Mouse (Mus musculus) intestine, postnatal 0 days (tissue): Measurements from ENCODE around the gene Ercc6l. TPM values are rescaled to one million over a fixed set of nuclear protein-coding genes. Genes with fewer than 3 reads are reported as not detected.

Source experiments
- ATAC-seq: fragments of 200-750 bp; cut with Nextera tagmentation; 2 replicates; pipeline ENCODE4 v1.8.0; 2017; ENCODE audit warnings: mild to moderate bottlenecking, moderate TSS enrichment, moderate library complexity
- H3K27ac ChIP-seq: fragments of 300-500 bp; sonication (generic); 2 replicates; pipeline ENCODE4 v1.5.1; 2014; ENCODE audit warnings: mild to moderate bottlenecking, low read depth, low read length, moderate library complexity
- H3K27me3 ChIP-seq: fragments of 300-500 bp; sonication (generic); replicated peaks from 2 replicates; pipeline ENCODE4 v1.6.1; 2014; ENCODE audit warnings: low read length, mixed read lengths; ENCODE audit not compliant: control insufficient read depth, insufficient read depth
- H3K36me3 ChIP-seq: fragments of 300-500 bp; sonication (generic); 2 replicates; pipeline ENCODE4 v1.6.1; 2014; ENCODE audit warnings: mild to moderate bottlenecking, moderate library complexity; ENCODE audit not compliant: control insufficient read depth, insufficient read depth
- H3K4me1 ChIP-seq: fragments of 300-500 bp; sonication (generic); replicated peaks from 2 replicates; pipeline ENCODE4 v1.6.1; 2014; ENCODE audit warnings: antibody characterized with exemption, low read length, mixed read lengths; ENCODE audit not compliant: control insufficient read depth, insufficient read depth
- H3K4me2 ChIP-seq: fragments of 300-500 bp; sonication (generic); replicated peaks from 2 replicates; pipeline ENCODE4 v1.6.1; 2014; ENCODE audit warnings: low read depth, mild to moderate bottlenecking, moderate library complexity
- H3K4me3 ChIP-seq: fragments of 300-500 bp; sonication (generic); 2 replicates; pipeline ENCODE4 v1.5.1; 2014; ENCODE audit warnings: low read depth, low read length
- H3K9ac ChIP-seq: fragments of 300-500 bp; sonication (generic); 2 replicates; pipeline ENCODE4 v1.6.1; 2014; ENCODE audit warnings: mild to moderate bottlenecking, low read depth, low read length
- H3K9me3 ChIP-seq: fragments of 300-500 bp; sonication (generic); 2 replicates; pipeline ENCODE4 v1.6.1; 2016; ENCODE audit warnings: mixed run types; ENCODE audit not compliant: control insufficient read depth
- CTCF ChIP-seq: sonication (generic); IDR thresholded peaks from 2 replicates; pipeline ENCODE4 v1.5.1; 2016; ENCODE audit warnings: low read depth, mild to moderate bottlenecking, control low read depth, antibody characterized with exemption, moderate library complexity
- WGBS: fragments of 180-500 bp; shearing (Covaris S2); extraction: QIAGEN DNeasy Blood & Tissue Kit; methylation state at CpG from one replicate; pipeline ENCODE4 v1.1.7; 2014; 5-methylcytosine and 5-hydroxymethylcytosine counted together
- polyA plus RNA-seq: library from polyadenylated mRNA; unstranded; fragments of >200 nt; fragmentation: Nextera tagmentation; extraction: Ambion mirVana; gene quantifications from 2 replicates; pipeline ENCODE4 v1.2.1, GENCODE M21; 2015

Gene Ercc6l
- polyA plus RNA-seq, 1 experiment from 2014 or later = 1.7 TPM

GRCm38 (mm10) chrX:102166521-102166920 is 9.6 kb upstream of the Ercc6l start:
- Histone ChIP-seq H3K9me3 (no peaks in the 10 kb centered on the region), H3K27ac (no peak overlapping the region), H3K27me3 (no peaks in the 10 kb centered on the region), H3K4me3 (no peak overlapping the region), H3K36me3 (no peaks in the 10 kb centered on the region), H3K9ac (no peak overlapping the region), H3K4me2 (no peak overlapping the region), H3K4me1 (no peaks in the 10 kb centered on the region)
- ATAC-seq = no peak
- TF ChIP-seq CTCF = no peak
- WGBS = 52% methylated on average over 5 of the region's 5 CpGs

- Histone ChIP-seq H3K27me3 (no peaks in the 10 kb centered on the region), H3K9ac (no peak overlapping the region), H3K4me1 (no peaks in the 10 kb centered on the region), H3K27ac (no peak overlapping the region), H3K4me3 (no peak overlapping the region), H3K36me3 (no peaks in the 10 kb centered on the region), H3K4me2 (no peak overlapping the region), H3K9me3 (no peaks in the 10 kb centered on the region)
- 79% methylated on average over 4 of the region's 4 CpGs for WGBS
- TF ChIP-seq CTCF = no peak
- no peak for ATAC-seq
Observed at GRCm38 (mm10) chrX:102163529-102163928, 6.6 kb upstream of the Ercc6l start.

- Histone ChIP-seq H3K4me2 (no peak overlapping the region), H3K27me3 (no peaks in the 10 kb centered on the region), H3K9me3 (no peaks in the 10 kb centered on the region), H3K9ac (no peak overlapping the region), H3K27ac (no peak overlapping the region), H3K4me3 (no peak overlapping the region), H3K36me3 (no peaks in the 10 kb centered on the region), H3K4me1 (no peaks in the 10 kb centered on the region)
- TF ChIP-seq CTCF = peak; percentile 46
- ATAC-seq = no peak
- 36% methylated on average over 2 of the region's 2 CpGs for WGBS
Observed at GRCm38 (mm10) chrX:102163096-102163495, 6.2 kb upstream of the Ercc6l start.

GRCm38 (mm10) chrX:102160528-102160927 is 3.6 kb upstream of the Ercc6l start:
- Histone ChIP-seq H3K9ac (no peak overlapping the region), H3K36me3 (no peaks in the 10 kb centered on the region), H3K27me3 (no peaks in the 10 kb centered on the region), H3K4me2 (no peak overlapping the region), H3K9me3 (no peaks in the 10 kb centered on the region), H3K4me3 (no peak overlapping the region), H3K4me1 (no peaks in the 10 kb centered on the region), H3K27ac (no peak overlapping the region)
- WGBS = 62% methylated on average over 2 of the region's 2 CpGs
- no peak for ATAC-seq
- TF ChIP-seq CTCF = no peak

- WGBS = 45% methylated on average over 2 of the region's 2 CpGs
- H3K27me3 ChIP-seq = no peaks in the 10 kb centered on the region
- ATAC-seq = no peak
- no peak overlapping the region for H3K27ac ChIP-seq
- H3K9me3 ChIP-seq = no peaks in the 10 kb centered on the region
- no peaks in the 10 kb centered on the region for H3K36me3 ChIP-seq
- no peak overlapping the region for H3K9ac ChIP-seq
- H3K4me3 ChIP-seq = no peak overlapping the region
- peak; percentile 61 for TF ChIP-seq CTCF
- no peak overlapping the region for H3K4me2 ChIP-seq
- no peaks in the 10 kb centered on the region for H3K4me1 ChIP-seq
Observed at GRCm38 (mm10) chrX:102159778-102160177, 2.9 kb upstream of the Ercc6l start.

GRCm38 (mm10) chrX:102157423-102157791 is 516 bp upstream of the Ercc6l start:
- no peak for ATAC-seq
- TF ChIP-seq CTCF = peak; percentile 46
- H3K4me3 ChIP-seq = peak overlapping the region; percentile 47
- H3K27me3 ChIP-seq = no peaks in the 10 kb centered on the region
- H3K4me1 ChIP-seq = no peaks in the 10 kb centered on the region
- no peaks in the 10 kb centered on the region for H3K36me3 ChIP-seq
- WGBS = 54% methylated on average over 5 of the region's 5 CpGs
- H3K9ac ChIP-seq = no peak overlapping the region
- peak overlapping the region; percentile 65 for H3K27ac ChIP-seq
- peak overlapping the region; percentile 39 for H3K4me2 ChIP-seq
- H3K9me3 ChIP-seq = no peaks in the 10 kb centered on the region

GRCm38 (mm10) chrX:102141157-102141556 is 15.7 kb downstream of the Ercc6l start:
- 58% methylated on average over 1 of the region's 1 CpGs for WGBS

More at GRCm38 (mm10) chrX:102141157-102141556, 15.7 kb downstream of the Ercc6l start:
- H3K36me3 ChIP-seq = peaks cover 3% of the 10 kb centered on the region; the same call in 1 of the 2 replicates
- no peaks in the 10 kb centered on the region for H3K4me1 ChIP-seq
- no peaks in the 10 kb centered on the region for H3K9me3 ChIP-seq
- no peaks in the 10 kb centered on the region for H3K27me3 ChIP-seq
- ATAC-seq = no peak
- H3K4me2 ChIP-seq = no peak overlapping the region
- no peak for TF ChIP-seq CTCF
- H3K9ac ChIP-seq = no peak overlapping the region
- H3K27ac ChIP-seq = no peak overlapping the region
- no peak overlapping the region for H3K4me3 ChIP-seq
